ENCODE assay signal across 17 mouse cellular contexts in the genomic region with DNA sequence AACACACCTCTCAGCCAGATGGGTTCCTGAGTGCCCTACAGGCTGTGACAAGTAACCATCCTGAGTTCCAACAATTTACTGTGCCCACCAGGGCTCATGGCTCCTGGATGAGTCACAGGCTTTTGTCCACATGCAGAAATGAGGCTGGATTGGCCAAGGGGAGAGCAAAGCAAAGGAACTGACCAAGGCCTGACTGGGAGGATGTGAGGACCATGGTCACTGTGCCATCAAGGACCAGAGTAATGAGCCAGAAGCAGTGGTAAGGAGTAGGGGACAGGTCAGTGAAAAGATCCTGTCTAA.
DNase-seq lines count a peak whose midpoint lies in the region; ATAC-seq and TF ChIP-seq lines count a peak whose summit lies in the region.
"Had no signal": no experiment of that assay in that cellular context is flagged by ENCODE, and none has a peak within 500 bp of the region (broad histone marks: within the 10 kb centered on the region; RNA-seq: fewer than 3 reads in every experiment).

No protein-coding gene starts in this region.

- H3K36me3 ChIP-seq in heart, embryonic 11.5 days (ENCODE audit: control insufficient read depth, insufficient read depth, low read length): no peaks in the 10 kb centered on the region
- H3K36me3 ChIP-seq in liver, embryonic 12.5 days: no peaks in the 10 kb centered on the region
- H3K36me3 ChIP-seq in embryonic facial prominence, embryonic 10.5 days (replicated peaks): no peaks in the 10 kb centered on the region
- no peaks in the 10 kb centered on the region for H3K36me3 ChIP-seq in myocyte (ENCODE audit: control insufficient read depth, insufficient read depth)
- H3K36me3 ChIP-seq: forebrain, embryonic 15.5 days; midbrain, embryonic 12.5 days; stomach, embryonic 15.5 days had no signal

- no peak for TF ChIP-seq POLR2A in myocyte (IDR thresholded peaks at IDR 0.05; ENCODE audit: insufficient read length, low read depth)

- no peak overlapping the region for H3K4me2 ChIP-seq in heart, embryonic 11.5 days
- H3K4me2 ChIP-seq in liver, embryonic 12.5 days: no peak overlapping the region
- peak overlapping the region; percentile 50 for H3K4me2 ChIP-seq in myocyte (ENCODE audit: low read depth)
- H3K4me2 ChIP-seq: forebrain, embryonic 15.5 days; lung, embryonic 14.5 days; midbrain, embryonic 12.5 days; stomach, embryonic 15.5 days had no signal

- ATAC-seq in heart, embryonic 11.5 days (replicated peaks; ENCODE audit: insufficient number of reproducible peaks, low FRiP score, low TSS enrichment): no peak
- ATAC-seq in liver, embryonic 12.5 days: no peak
- ATAC-seq: forebrain, embryonic 15.5 days; inflammation-experienced regulatory T-cells, adult 6 months had no signal

- no peaks in the 10 kb centered on the region for H3K79me2 ChIP-seq in myocyte (ENCODE audit: control insufficient read depth, insufficient read depth)

- no peak overlapping the region for H3K9ac ChIP-seq in heart, embryonic 11.5 days (ENCODE audit: low read depth, low read length)
- peak overlapping the region; percentile 52; the same call in 1 of the 2 replicates for H3K9ac ChIP-seq in liver, embryonic 12.5 days
- H3K9ac ChIP-seq: forebrain, embryonic 15.5 days; lung, embryonic 14.5 days; midbrain, embryonic 12.5 days; stomach, embryonic 15.5 days had no signal

- no peak for DNase-seq in heart, postnatal 4 days
- DNase-seq in liver: no peak
- no peak for DNase-seq in embryonic facial prominence, embryonic 10.5 days (ENCODE audit: low spot score)
- no peak for DNase-seq in kidney, adult 8-10 months
- no peak for DNase-seq in kidney, adult 18-20 months
- DNase-seq: B cell, adult 2 months; lung, embryonic 14.5 days; lung, postnatal 4 days; right cerebral cortex, postnatal 14 days; thymus, adult 2 months had no signal

- H3K4me1 ChIP-seq in heart, embryonic 11.5 days (ENCODE audit: control insufficient read depth, insufficient read depth, low read length): 0 out of 2 replicates have a peak, but pooled peaks cover 5% of the 10 kb centered on the region
- H3K4me1 ChIP-seq in liver, embryonic 12.5 days: peaks cover 64% of the 10 kb centered on the region
- peaks cover 28% of the 10 kb centered on the region for H3K4me1 ChIP-seq in embryonic facial prominence, embryonic 10.5 days
- H3K4me1 ChIP-seq: midbrain, embryonic 12.5 days; stomach, embryonic 15.5 days had no signal

- no peaks in the 10 kb centered on the region for H3K9me3 ChIP-seq in heart, embryonic 11.5 days (replicated peaks; ENCODE audit: control insufficient read depth, low read length)
- H3K9me3 ChIP-seq in liver, embryonic 12.5 days (replicated peaks): 0 out of 2 replicates have a peak, but pooled peaks cover 4% of the 10 kb centered on the region
- H3K9me3 ChIP-seq in embryonic facial prominence, embryonic 10.5 days: no peaks in the 10 kb centered on the region
- H3K9me3 ChIP-seq: forebrain, embryonic 15.5 days; midbrain, embryonic 12.5 days; stomach, embryonic 15.5 days had no signal

- H3K27ac ChIP-seq in heart, embryonic 11.5 days (ENCODE audit: low read depth, low read length): 0 out of 2 replicates have a peak overlapping the region, but pooled peaks have one; percentile 22
- H3K27ac ChIP-seq in liver, embryonic 12.5 days: peak overlapping the region; percentile 85
- H3K27ac ChIP-seq in embryonic facial prominence, embryonic 10.5 days (replicated peaks): 0 out of 2 replicates have a peak overlapping the region, but pooled peaks have one; percentile 11
- H3K27ac ChIP-seq: forebrain, embryonic 15.5 days; midbrain, embryonic 12.5 days; stomach, embryonic 15.5 days had no signal

- no peak overlapping the region for H3ac ChIP-seq in myocyte (ENCODE audit: control insufficient read depth, insufficient read length)

- no peaks in the 10 kb centered on the region for H3K27me3 ChIP-seq in heart, embryonic 11.5 days (ENCODE audit: control insufficient read depth, insufficient read depth, low read length)
- H3K27me3 ChIP-seq in liver, embryonic 12.5 days (replicated peaks): peaks cover 13% of the 10 kb centered on the region; the same call in 1 of the 2 replicates
- no peaks in the 10 kb centered on the region for H3K27me3 ChIP-seq in embryonic facial prominence, embryonic 10.5 days (replicated peaks; ENCODE audit: low read depth, poor library complexity, severe bottlenecking)
- no peaks in the 10 kb centered on the region for H3K27me3 ChIP-seq in myocyte (ENCODE audit: control insufficient read depth, insufficient read depth, insufficient read length)
- H3K27me3 ChIP-seq: forebrain, embryonic 15.5 days; midbrain, embryonic 12.5 days; stomach, embryonic 15.5 days had no signal

- H3K4me3 ChIP-seq in heart, embryonic 11.5 days (ENCODE audit: low read depth, low read length): no peak overlapping the region
- no peak overlapping the region for H3K4me3 ChIP-seq in liver, embryonic 12.5 days
- no peak overlapping the region for H3K4me3 ChIP-seq in embryonic facial prominence, embryonic 10.5 days
- no peak overlapping the region for H3K4me3 ChIP-seq in myocyte
- H3K4me3 ChIP-seq: forebrain, embryonic 15.5 days; midbrain, embryonic 12.5 days; stomach, embryonic 15.5 days had no signal

TF ChIP-seq in myocyte, 11 proteins besides CTCF, POLR2A, EP300 and RAD21:
- TF ChIP-seq SRF (IDR thresholded peaks at IDR 0.05; ENCODE audit: control insufficient read depth, insufficient read length, low read depth) (no peak), MYOD1 (IDR thresholded peaks at IDR 0.05; ENCODE audit: control insufficient read depth in 1 of 3, insufficient read length in 2 of 3, low read depth in 2 of 3) (no peak), CEBPB (IDR thresholded peaks at IDR 0.05; ENCODE audit: insufficient read depth, poor library complexity, severe bottlenecking) (no peak), E2F4 (IDR thresholded peaks at IDR 0.05; ENCODE audit: insufficient read depth) (no peak), TCF12 (IDR thresholded peaks at IDR 0.05; ENCODE audit: insufficient read depth, poor library complexity, severe bottlenecking) (no peak), REST (IDR thresholded peaks at IDR 0.05; ENCODE audit: insufficient read depth, insufficient read length) (no peak)

Comparison
In these comparisons a context has a peak if more than half of its experiments do, and no peak if none do; other contexts are left out.
1. H3K27ac ChIP-seq: peak in every context shown above with its lines; median percentile 85 in liver, embryonic 12.5 days; 22 in heart, embryonic 11.5 days; 11 in embryonic facial prominence, embryonic 10.5 days.